Comparison of ENCODE assay signal across 23 mouse cellular contexts in genomic region chr3:146854473-146855087, GRCm38 (mm10). TPM values are rescaled to one million over a fixed set of nuclear protein-coding genes. Genes with fewer than 3 reads are reported as not detected.
DNase-seq lines count a peak whose midpoint lies in the region; ATAC-seq and TF ChIP-seq lines count a peak whose summit lies in the region.
"Had no signal": no experiment of that assay in that cellular context is flagged by ENCODE, and none has a peak within 500 bp of the region (broad histone marks: within the 10 kb centered on the region; RNA-seq: fewer than 3 reads in every experiment).

No protein-coding gene starts in this region.

- peaks cover 13 to 28% of the 10 kb centered on the region in 2 experiments for H3K4me1 ChIP-seq in CH12.LX (ENCODE audit: control insufficient read depth in 1 of 2, insufficient read depth in 2 of 2)
- peaks cover 26% of the 10 kb centered on the region for H3K4me1 ChIP-seq in midbrain, embryonic 15.5 days
- H3K4me1 ChIP-seq: liver, embryonic 12.5 days had no signal

- no peak for TF ChIP-seq RAD21 in CH12.LX (IDR thresholded peaks at IDR 0.05; ENCODE audit: low read depth, low read length)

- in situ Hi-C loops in CH12.LX (cut with MboI; ENCODE audit: low pct_ligation_motif_present, low pct_unique_long_range_greater_than_20kb, low sequenced_read_pairs): loop anchor here (5.0 kb wide), 1 partner anchor 37 kb away; no protein-coding TSS in a partner anchor

- no peak for TF ChIP-seq POLR2A in CH12.LX (IDR thresholded peaks at IDR 0.05; ENCODE audit: low read depth, low read length)

- no peaks in the 10 kb centered on the region for H3K79me2 ChIP-seq in CH12.LX (replicated peaks; ENCODE audit: control insufficient read depth, extremely low read depth, insufficient read depth, poor library complexity, severe bottlenecking)

- no peaks in the 10 kb centered on the region for H3K36me3 ChIP-seq in CH12.LX (replicated peaks in 1 of 2; ENCODE audit: control insufficient read depth in 1 of 2, insufficient read depth in 1 of 2, low read length in 1 of 2)
- H3K36me3 ChIP-seq in midbrain, embryonic 15.5 days (replicated peaks): no peaks in the 10 kb centered on the region
- H3K36me3 ChIP-seq: heart, embryonic 13.5 days; limb, embryonic 13.5 days; liver, embryonic 12.5 days had no signal

- peak overlapping the region; percentile 100 for H3K27ac ChIP-seq in layer of hippocampus, adult 2 months
- 0 out of 2 replicates have a peak overlapping the region, but pooled peaks have one; percentile 2 for H3K27ac ChIP-seq in CH12.LX (ENCODE audit: insufficient read depth, low read depth)
- no peak overlapping the region for H3K27ac ChIP-seq in midbrain, embryonic 15.5 days
- H3K27ac ChIP-seq: heart, adult 2 months; heart, embryonic 13.5 days; kidney, postnatal 0 days; limb, embryonic 13.5 days; liver, embryonic 12.5 days had no signal

- 71% methylated on average over 7 of the region's 7 CpGs for WGBS in midbrain, embryonic 15.5 days

- H3K27me3 ChIP-seq in CH12.LX (replicated peaks): no peaks in the 10 kb centered on the region
- no peaks in the 10 kb centered on the region for H3K27me3 ChIP-seq in midbrain, embryonic 15.5 days (replicated peaks)
- H3K27me3 ChIP-seq: Patski had no signal

- H3K9ac ChIP-seq in CH12.LX (ENCODE audit: insufficient read depth, low read depth): no peak overlapping the region; the same call in 1 of the 2 replicates
- H3K9ac ChIP-seq in midbrain, embryonic 15.5 days: no peak overlapping the region
- H3K9ac ChIP-seq: heart, embryonic 13.5 days; limb, embryonic 13.5 days; liver, embryonic 12.5 days had no signal

- peak overlapping the region; percentile 53 for H3K4me2 ChIP-seq in CH12.LX (ENCODE audit: insufficient read depth, low read depth, poor library complexity, severe bottlenecking)
- peak overlapping the region; percentile 61 for H3K4me2 ChIP-seq in midbrain, embryonic 15.5 days
- H3K4me2 ChIP-seq: heart, embryonic 13.5 days; limb, embryonic 13.5 days; liver, embryonic 12.5 days had no signal

- dilution Hi-C loops in CH12.LX (cut with MboI; ENCODE audit: extremely low pct_ligation_motif_present, extremely low pct_unique_long_range_greater_than_20kb, low sequenced_read_pairs): no loop called here

- DNase-seq in layer of hippocampus, adult 2 months (ENCODE audit: low spot score in 2 of 2): no peak
- DNase-seq in layer of hippocampus, adult 9-11 months: no peak
- DNase-seq in CH12.LX (ENCODE audit: extremely low read depth) (peak; percentile 56), MEL-GATA-1-ER (ENCODE audit: extremely low read depth, low read depth) (peak; percentile 29)
- DNase-seq in Muller cell, postnatal 12 days (ENCODE audit: inconsistent ontology term): no peak
- DNase-seq in urinary bladder, postnatal 14 days (ENCODE audit: low spot score): no peak
- no peak for DNase-seq in heart, postnatal 4 days
- DNase-seq: cerebellum, adult 11 months; cerebellum, adult 9-11 months; gastrocnemius, postnatal 25 days; heart, adult 2 months; heart, postnatal 14 days; kidney, adult 2 months; lung, adult 2 months; lung, postnatal 14 days had no signal

- H3K9me3 ChIP-seq in CH12.LX (replicated peaks; ENCODE audit: low read length): no peaks in the 10 kb centered on the region
- H3K9me3 ChIP-seq in midbrain, embryonic 15.5 days: no peaks in the 10 kb centered on the region
- H3K9me3 ChIP-seq: heart, embryonic 13.5 days; limb, embryonic 13.5 days; liver, embryonic 12.5 days had no signal

- TF ChIP-seq CTCF in layer of hippocampus, adult 2 months (conservative IDR thresholded peaks at IDR 0.05): no peak
- TF ChIP-seq CTCF in CH12.LX (conservative IDR thresholded peaks at IDR 0.05 in 1 of 2, IDR thresholded peaks at IDR 0.05 in 1 of 2; ENCODE audit: low read depth in 2 of 2, low read length in 2 of 2): no peak

- peak overlapping the region; percentile 49; the same call in 1 of the 2 replicates for H3K4me3 ChIP-seq in layer of hippocampus, adult 2 months
- no peak overlapping the region for H3K4me3 ChIP-seq in CH12.LX (replicated peaks in 1 of 3; ENCODE audit: low read depth in 2 of 3, low read length in 2 of 3, poor library complexity in 1 of 3)
- H3K4me3 ChIP-seq in midbrain, embryonic 15.5 days: 0 out of 2 replicates have a peak overlapping the region, but pooled peaks have one; percentile 1
- H3K4me3 ChIP-seq: heart, adult 2 months; heart, embryonic 13.5 days; limb, embryonic 13.5 days; liver, embryonic 12.5 days had no signal

- no peak for ATAC-seq in midbrain, embryonic 15.5 days (replicated peaks)
- ATAC-seq: inflammation-experienced regulatory T-cells, adult 6 months; liver, embryonic 12.5 days; Patski had no signal

- peak; percentile 53; the same call in 1 of the 2 replicates for TF ChIP-seq EP300 in CH12.LX (IDR thresholded peaks at IDR 0.05; ENCODE audit: low read length)

TF ChIP-seq in CH12.LX, 34 proteins besides CTCF, POLR2A, EP300 and RAD21:
- TF ChIP-seq NRF1 (IDR thresholded peaks at IDR 0.05; ENCODE audit: low read depth, low read length) (no peak), CHD2 (IDR thresholded peaks at IDR 0.05; ENCODE audit: low read length) (0 out of 2 replicates have a peak, but pooled peaks have one; percentile 13), HCFC1 (IDR thresholded peaks at IDR 0.05; ENCODE audit: low read depth, low read length) (no peak), BHLHE40 (IDR thresholded peaks at IDR 0.05; ENCODE audit: low read depth, low read length) (peak; percentile 36), ZKSCAN1 (IDR thresholded peaks at IDR 0.05; ENCODE audit: borderline replicate concordance, low read depth, low read length) (no peak), JUND (conservative IDR thresholded peaks at IDR 0.05; ENCODE audit: low read depth, low read length) (peak; percentile 49; the same call in 1 of the 2 replicates), ELF1 (IDR thresholded peaks at IDR 0.05; ENCODE audit: low read depth, low read length) (peak; percentile 59; the same call in 1 of the 2 replicates), MAFK (IDR thresholded peaks at IDR 0.05; ENCODE audit: insufficient replicate concordance, low read length) (peak; percentile 31; the same call in 1 of the 2 replicates), ETS1 (conservative IDR thresholded peaks at IDR 0.05; ENCODE audit: low read depth, low read length) (peak; percentile 55), POLR2AphosphoS2 (IDR thresholded peaks at IDR 0.05; ENCODE audit: low read depth, low read length) (no peak), MXI1 (IDR thresholded peaks at IDR 0.05; ENCODE audit: low read depth, low read length) (peak; percentile 57; the same call in 1 of the 2 replicates), SIN3A (IDR thresholded peaks at IDR 0.05; ENCODE audit: low read length) (peak; percentile 81), JUN (IDR thresholded peaks at IDR 0.05; ENCODE audit: insufficient read depth, low read depth, low read length) (peak; percentile 36; the same call in 1 of the 2 replicates), TCF12 (IDR thresholded peaks at IDR 0.05; ENCODE audit: low read depth, low read length) (peak; percentile 49; the same call in 1 of the 2 replicates), IRF4 (IDR thresholded peaks at IDR 0.05; ENCODE audit: low read depth, low read length) (peak; percentile 80), MYC (IDR thresholded peaks at IDR 0.05; ENCODE audit: low read depth, low read length) (peak; percentile 46), MEF2A (IDR thresholded peaks at IDR 0.05; ENCODE audit: borderline replicate concordance, low read depth, low read length) (peak; percentile 45; the same call in 1 of the 2 replicates), MAX (IDR thresholded peaks at IDR 0.05; ENCODE audit: low read length) (peak; percentile 70; the same call in 1 of the 2 replicates), RCOR1 (conservative IDR thresholded peaks at IDR 0.05; ENCODE audit: low read depth, low read length) (peak; percentile 53; the same call in 1 of the 2 replicates), PAX5 (IDR thresholded peaks at IDR 0.05; ENCODE audit: low read length) (no peak), USF1 (IDR thresholded peaks at IDR 0.05; ENCODE audit: low read depth, low read length) (0 out of 2 replicates have a peak, but pooled peaks have one; percentile 2), UBTF (IDR thresholded peaks at IDR 0.05; ENCODE audit: low read depth, low read length) (no peak)

RNA-seq across cellular contexts. Expression of gene Ttll7, which starts 2.4 kb away (rescaled TPM):
- 100 to 1,000 TPM; 130 to 131 TPM for total RNA-seq in layer of hippocampus, adult 2 months (2021)
- 1.9 and 3.9 TPM in 2 replicates for total RNA-seq in CH12.LX (2012; rRNA removed)
- 2.0 TPM in 2 replicates for total RNA-seq in CH12.LX (2014; rRNA removed)
- polyA plus RNA-seq in CH12.LX (2012; ENCODE audit: insufficient read length, low read depth): 1.1 and 1.7 TPM in 2 replicates
- 7.3 and 7.8 TPM in 2 replicates for polyA plus RNA-seq in midbrain, embryonic 15.5 days (2015; fragmentation: Nextera tagmentation; extraction: Ambion mirVana)
- 1 to 10 TPM; 2.5 to 2.6 TPM for total RNA-seq in heart, postnatal 4 days (2021)
- total RNA-seq: monocyte, adult 5-6 weeks had no signal
- polyA plus RNA-seq: inflammation-experienced regulatory T-cells, adult 6 months had no signal

RNA-seq across cellular contexts. Expression of gene Prkacb, which starts 41.8 kb away (rescaled TPM):
- 100 to 1,000 TPM; 244 to 252 TPM for total RNA-seq in layer of hippocampus, adult 2 months (2021)
- 29.0 and 33.1 TPM in 2 replicates for total RNA-seq in CH12.LX (2012; rRNA removed)
- 65.1 and 70.3 TPM in 2 replicates for total RNA-seq in CH12.LX (2014; rRNA removed)
- polyA plus RNA-seq in CH12.LX (2012; ENCODE audit: insufficient read length, low read depth): 61.8 and 62.1 TPM in 2 replicates
- 188 and 194 TPM in 2 replicates for polyA plus RNA-seq in midbrain, embryonic 15.5 days (2015; fragmentation: Nextera tagmentation; extraction: Ambion mirVana)
- 100 to 1,000 TPM in 1 of 2 experiments, 10 to 100 TPM in 1; 93.6 to 106 TPM for total RNA-seq in heart, postnatal 4 days (2021)

Comparison
In these comparisons a context has a peak if more than half of its experiments do, and no peak if none do; other contexts are left out.
1. DNase-seq: peak in CH12.LX (single experiment) and MEL-GATA-1-ER (single experiment); none in layer of hippocampus, adult 2 months (0 of 2), layer of hippocampus, adult 9-11 months (single experiment), Muller cell, postnatal 12 days (single experiment), urinary bladder, postnatal 14 days (single experiment) and heart, postnatal 4 days (single experiment).
2. H3K4me3 ChIP-seq: peak in layer of hippocampus, adult 2 months (single experiment) and midbrain, embryonic 15.5 days (single experiment); none in CH12.LX (0 of 3).
3. RNA of gene Ttll7, which starts 2.4 kb away (total RNA-seq): 130 to 131 TPM in layer of hippocampus, adult 2 months; 1.9 to 3.9 TPM in CH12.LX and 2.5 to 2.6 TPM in heart, postnatal 4 days; every median in the first group is over 10 times any median in the second.